Mouse (Mus musculus) heart, adult 2 months (tissue): ENCODE data around the gene Sgce.

Source experiments
- CTCF ChIP-seq: fragments of 200-600 bp; IDR thresholded peaks from 2 replicates; pipeline ENCODE4 v1.8.1; 2022; ENCODE audit warnings: antibody characterized with exemption, mild to moderate bottlenecking, moderate library complexity
- EP300 ChIP-seq: fragments of 200-500 bp; IDR thresholded peaks from 2 replicates; pipeline ENCODE4 v1.6.1; 2011; ENCODE audit warnings: low read depth, low read length, control low read depth; ENCODE audit not compliant: insufficient read depth
- POLR2A ChIP-seq: fragments of 200-500 bp; IDR thresholded peaks from 2 replicates; pipeline ENCODE4 v1.6.1; 2011; ENCODE audit warnings: mild to moderate bottlenecking, low read depth, low read length, control low read depth; ENCODE audit not compliant: insufficient read depth

DNA sequence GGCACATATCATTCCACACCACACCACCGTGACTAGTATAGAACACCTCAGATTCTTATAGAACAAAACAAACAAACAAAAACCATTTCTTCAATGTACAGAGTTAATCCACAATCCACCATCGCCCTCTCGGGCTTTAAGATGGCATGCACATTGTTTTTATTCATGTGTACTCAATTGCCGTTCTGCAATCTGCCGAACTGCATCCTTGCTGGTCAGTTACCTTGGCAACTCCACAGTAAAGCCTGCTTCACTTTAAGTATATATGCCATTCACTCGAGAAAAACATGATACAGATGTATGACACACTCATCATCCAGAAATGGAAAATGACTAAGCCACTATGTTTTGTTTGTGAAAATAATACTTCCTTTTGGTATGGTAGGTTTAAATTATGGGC lies 24.9 kb downstream of the Sgce start:
- TF ChIP-seq CTCF (no peak), POLR2A (no peak), EP300 (no peak)
